Mouse (Mus musculus): ENCODE measurements around the gene Ltbp3. TPM values are rescaled to one million over a fixed set of nuclear protein-coding genes. Genes with fewer than 3 reads are reported as not detected.

The Ltbp3 gene
- polyA plus RNA-seq (2017; shearing (Covaris generic)): under 1 TPM in 1 of 3 experiments, not detected in 2; 0.77 TPM

DNA sequence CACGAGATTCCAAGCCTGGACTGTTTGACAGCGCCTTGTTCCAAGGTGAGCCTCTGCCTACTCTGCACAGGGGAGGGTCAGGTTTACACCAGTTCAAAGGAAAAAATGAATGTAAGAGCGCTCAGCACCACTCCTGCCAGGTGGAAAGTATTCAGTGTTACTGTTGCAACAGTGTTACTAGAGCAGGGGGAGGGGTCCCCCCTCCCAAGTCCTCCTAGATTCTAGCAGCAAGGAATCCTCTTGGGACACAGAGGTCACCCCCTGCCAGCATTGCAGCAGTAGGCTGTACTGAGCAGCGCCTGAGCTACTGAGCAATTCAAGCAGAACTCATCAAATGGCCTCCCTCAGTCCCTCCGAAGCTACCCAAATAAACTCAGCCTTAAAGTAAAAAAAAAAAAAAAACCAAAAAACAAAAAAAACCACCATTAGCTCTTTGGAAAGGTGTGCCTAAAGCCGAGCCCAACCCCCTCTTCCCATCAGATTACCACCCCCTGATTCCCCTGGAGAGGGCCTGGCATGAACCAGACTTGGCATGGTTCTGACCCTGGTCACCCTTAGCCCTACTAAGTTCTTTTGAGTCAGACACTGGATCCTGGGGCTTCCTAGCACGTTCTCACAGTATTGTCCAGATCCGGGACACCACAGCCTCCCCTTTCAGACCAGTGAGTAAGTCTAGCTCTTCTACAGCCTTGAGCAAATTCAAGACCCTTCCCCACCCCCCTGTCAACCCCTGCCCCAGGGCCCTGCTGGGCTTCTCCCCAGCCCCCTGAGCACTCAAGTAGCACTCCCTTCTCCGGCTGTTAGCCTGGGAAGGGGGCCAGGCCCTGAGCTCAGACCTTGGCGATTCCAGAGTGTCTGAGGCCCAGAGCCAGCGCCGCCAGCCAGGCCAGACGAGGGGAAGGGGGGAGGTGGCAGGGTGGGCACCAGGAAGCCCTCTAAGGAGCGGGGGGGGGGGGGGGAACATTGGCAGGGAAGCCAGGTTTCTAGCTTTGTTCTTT lies at the start of gene Ltbp3:
Gene Ltbp3 (plus strand): TSS at position 585 of the 998 bp plus-strand sequence.
- no peak for ATAC-seq

DNA sequence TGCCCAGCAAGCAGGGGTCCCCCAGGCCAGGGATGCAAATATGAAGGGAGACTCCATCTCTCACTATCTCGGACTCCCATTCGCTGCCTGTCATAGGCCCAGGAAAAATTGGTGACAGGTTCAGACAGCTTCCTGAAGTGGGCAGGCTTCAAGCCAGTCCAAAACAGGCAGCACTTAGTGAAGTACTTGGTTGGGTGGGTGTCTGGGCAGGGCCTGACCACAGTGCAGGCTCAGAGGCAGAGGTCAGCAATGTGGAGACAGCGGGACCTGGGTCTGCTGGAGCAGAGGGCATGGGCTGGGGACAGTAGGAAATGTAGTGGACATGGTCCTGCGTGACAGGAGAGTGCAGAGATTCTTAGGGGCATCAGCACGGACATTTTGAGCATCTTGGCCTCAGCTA lies 49.1 kb upstream of the Ltbp3 start:
- no peak for ATAC-seq

DNA sequence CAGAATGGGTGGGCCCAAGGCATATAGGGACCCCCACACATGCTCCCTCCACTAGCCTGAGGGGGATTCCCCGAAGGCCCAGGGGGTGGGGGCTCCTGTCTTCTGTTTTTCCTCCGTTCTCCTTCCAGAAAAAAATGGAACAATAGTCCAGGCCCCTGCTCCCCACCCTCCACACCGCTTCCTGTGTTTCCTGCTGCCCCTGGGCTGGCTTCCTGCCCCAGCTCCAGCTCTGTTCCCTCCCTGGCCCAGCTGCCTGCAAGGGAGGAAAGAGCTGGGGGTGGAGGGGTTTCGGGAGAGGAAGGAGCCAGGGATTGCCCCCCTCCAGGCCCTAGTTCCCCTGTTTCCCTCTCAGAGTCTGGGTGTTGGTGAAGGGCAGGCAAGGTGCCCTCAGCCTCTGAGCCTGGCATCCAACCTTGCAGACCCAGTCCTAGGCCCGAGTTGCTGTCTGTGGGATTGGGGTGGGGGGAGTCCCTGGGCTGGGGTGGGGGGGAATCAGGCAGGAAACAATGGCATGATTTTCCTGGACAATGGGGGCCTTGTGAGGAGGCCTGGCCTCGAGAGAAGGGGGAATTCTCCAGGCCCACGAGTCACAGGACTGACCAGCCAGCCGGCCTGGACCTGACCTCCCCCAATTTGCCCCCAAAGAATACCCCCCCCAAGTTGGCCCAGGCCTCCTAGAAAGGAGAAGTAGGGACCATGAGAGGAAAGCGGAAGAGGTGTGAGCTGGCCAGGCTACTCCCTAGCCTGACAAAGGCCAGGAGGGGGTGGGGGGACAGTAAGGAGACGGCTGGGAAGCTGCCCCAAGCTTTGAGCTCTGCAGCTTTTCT lies 48.4 kb upstream of the Ltbp3 start:
- no peak for ATAC-seq

DNA sequence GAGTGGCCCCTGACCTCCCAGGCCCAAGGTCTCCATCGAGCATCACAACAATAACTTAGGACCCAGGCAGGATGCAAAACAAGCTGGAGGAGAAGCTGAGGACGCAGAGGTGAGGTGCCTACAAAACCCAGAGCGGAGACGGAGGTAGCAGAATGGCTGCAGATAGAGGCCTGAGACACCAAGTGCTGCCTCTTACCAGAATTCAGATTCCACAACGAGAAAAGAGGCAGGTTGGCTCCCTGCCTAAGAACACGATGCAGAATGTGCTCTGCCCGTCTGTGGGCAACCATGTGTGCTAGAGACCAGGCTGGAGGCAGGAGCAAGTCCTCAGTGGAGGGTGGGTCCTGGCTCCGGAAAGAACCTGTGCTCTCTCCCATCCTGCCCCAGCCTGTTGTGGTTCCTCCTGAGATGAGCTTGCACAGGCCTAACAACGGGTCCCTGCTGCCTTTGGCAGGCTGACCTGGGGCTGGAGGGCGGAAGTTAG lies 47.7 kb upstream of the Ltbp3 start:
- ATAC-seq: no peak

DNA sequence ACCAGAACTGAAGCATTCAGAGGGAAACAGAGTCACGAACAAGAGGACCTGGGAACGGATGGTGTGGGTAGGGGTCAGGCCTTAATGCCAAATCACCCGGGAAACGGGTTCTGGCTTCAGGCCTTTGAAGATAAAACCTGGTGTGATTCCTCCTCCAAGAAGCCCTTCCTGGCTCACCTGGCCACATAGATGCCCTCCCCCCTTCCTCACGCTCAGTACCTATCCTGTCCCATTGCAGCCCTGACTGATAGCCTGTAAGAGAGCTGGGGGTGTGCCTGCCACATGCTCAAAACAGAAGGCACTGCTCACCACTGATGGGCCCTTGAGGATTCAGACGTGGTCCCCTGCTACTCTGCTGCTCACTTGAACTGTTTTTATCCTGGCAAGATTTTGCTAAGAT lies 46.9 kb upstream of the Ltbp3 start:
- ATAC-seq: no peak

DNA sequence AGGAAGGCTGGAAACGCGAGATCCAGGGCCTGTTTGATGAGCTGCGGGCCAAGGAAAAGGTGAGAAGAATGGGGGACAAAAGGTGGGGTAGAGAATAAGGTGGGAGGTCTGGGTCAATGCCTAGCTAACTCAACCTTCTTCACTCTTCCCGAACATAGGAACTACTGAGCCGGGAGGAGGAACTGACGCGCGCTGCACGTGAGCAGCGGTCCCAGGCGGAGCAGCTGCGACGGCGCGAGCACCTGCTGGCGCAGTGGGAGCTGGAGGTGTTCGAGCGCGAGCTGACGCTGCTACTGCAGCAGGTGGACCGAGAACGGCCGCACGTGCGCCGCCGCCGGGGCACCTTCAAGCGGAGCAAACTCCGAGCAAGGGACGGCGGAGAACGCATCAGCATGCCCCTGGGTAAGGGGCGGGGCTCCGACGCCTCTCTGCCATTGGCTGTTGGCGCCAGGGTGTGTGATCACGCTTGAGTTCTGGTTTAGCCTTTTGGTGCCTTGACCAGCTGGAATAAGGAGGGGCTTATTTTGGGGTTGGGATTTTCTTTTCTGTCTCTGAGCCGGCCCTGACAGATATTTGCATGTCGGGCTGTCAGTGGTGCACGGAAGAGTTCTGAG lies 44.7 kb upstream of the Ltbp3 start:
- ATAC-seq: no peak

DNA sequence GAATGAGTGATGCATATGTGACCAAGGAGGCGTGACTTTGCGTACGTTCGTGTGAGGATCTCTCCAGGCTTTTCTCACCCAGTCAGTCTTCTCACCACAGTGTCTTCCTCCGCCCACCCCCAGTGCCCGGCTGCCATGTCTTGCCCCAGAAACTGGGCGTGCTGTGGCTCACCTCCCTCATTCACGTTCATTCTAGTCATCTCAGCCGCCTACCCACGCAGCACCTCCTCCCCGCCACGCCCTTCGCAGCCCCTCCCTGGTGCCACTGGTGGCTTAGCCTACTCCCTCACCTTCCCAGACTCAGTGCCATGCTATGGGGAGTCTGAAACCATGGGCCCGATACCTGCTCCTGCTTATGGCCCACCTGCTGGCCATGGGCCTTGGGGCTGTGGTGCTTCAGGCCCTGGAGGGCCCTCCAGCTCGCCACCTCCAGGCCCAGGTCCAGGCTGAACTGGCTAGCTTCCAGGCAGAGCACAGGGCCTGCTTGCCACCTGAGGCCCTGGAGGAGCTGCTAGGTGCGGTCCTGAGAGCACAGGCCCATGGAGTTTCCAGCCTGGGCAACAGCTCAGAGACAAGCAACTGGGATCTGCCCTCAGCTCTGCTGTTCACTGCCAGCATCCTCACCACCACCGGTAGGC lies 36.4 kb upstream of the Ltbp3 start, which contains the start of gene Kcnk7:
Gene Kcnk7 (plus strand): TSS at position 205 of the 638 bp plus-strand sequence.
- peak; percentile 78 for ATAC-seq

DNA sequence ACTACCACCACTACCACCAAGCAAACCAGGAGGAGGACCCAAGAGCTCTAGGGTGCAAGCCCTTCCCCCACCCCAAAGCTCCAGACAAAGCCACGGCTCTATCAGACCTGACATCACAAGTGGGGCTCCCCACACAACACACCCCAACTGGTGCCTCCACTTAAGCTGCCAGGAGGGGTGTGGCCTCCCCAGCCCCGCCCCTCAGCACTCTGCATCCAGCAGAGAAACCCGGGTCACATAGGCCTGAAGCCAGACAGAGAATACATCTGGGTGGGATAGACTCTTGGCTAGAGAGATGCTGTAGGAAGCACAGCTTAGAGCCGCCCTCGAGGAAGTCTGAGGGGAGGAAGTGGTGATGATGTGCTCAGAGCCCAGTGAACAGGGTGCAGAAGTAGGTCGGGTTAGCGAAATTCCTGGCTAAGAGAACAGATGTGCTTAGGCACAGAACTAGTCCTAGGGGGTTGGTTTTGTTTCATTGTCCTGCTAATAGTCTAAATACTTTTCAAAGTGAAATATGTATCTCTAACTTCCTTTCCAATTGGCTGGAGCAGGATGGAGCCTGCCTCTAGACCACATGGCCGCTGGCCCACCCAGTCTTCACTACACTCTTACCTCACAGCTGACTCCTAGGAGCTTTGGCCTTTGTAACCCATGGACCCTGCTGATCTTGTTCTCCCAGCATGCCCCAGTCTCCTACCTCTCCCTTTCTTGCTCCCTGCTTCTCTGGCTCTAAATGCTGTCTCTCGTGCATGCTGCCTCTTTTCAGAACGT lies 35.7 kb upstream of the Ltbp3 start:
- peak; percentile 66 for ATAC-seq

DNA sequence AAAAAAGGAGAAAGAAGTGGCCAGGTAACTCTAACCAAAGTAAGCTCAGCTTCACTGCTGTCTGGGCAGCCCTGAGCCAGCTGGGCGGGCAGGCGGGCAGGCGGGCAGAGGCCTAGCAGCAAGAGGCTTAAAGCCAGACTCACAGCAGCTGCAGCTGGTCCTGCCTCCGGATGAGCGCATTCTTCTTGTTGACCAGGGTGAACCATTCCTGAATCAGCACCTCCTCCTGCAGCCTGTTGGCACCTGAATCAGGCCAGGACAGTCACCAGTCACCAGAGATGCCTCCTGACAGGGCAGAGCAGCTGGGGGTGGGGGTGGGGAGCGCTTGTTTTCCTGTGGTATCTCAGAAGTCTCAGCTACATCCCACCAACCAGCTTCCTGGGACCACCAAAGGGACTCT lies 30.6 kb upstream of the Ltbp3 start:
- no peak for ATAC-seq

DNA sequence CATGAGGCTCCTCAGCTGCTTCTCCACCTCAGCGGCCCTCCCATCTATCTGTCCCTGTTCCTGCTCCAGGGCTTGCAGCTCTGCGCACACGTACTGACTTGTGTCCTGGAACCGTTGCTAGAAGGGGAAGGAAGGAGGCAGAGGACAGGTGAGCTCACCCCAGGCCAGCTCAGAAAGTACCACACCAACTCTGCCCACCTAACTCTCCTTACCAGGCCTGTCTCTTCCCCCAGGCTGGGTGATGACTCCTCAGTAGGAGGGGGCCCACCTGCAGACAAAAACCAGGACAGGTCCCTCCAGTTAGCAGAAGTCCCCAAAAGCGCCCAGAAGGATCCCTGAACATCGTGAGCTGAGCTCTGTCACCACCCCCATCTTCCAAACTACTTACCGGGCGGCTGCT lies 30.1 kb upstream of the Ltbp3 start:
- no peak for ATAC-seq

DNA sequence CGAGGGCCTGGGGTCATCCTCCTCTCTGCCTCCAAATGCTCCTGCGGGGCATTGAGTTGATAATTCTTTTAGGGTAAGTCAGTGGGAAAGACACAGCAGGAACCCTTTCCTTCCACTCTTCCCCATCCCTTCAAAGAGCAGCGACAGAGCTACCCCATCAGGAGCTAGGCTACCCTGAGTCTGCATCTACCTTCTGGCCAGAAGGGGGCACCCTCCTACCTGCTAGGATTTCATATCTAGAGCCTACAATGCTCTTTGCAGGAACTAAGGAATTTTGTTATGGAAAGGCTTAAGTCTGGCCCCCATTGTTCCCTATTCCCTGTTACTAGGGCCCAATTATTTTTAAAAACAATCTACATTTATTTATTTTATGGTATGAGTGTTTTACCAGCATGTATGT lies 29.5 kb upstream of the Ltbp3 start:
- ATAC-seq: peak; percentile 54

DNA sequence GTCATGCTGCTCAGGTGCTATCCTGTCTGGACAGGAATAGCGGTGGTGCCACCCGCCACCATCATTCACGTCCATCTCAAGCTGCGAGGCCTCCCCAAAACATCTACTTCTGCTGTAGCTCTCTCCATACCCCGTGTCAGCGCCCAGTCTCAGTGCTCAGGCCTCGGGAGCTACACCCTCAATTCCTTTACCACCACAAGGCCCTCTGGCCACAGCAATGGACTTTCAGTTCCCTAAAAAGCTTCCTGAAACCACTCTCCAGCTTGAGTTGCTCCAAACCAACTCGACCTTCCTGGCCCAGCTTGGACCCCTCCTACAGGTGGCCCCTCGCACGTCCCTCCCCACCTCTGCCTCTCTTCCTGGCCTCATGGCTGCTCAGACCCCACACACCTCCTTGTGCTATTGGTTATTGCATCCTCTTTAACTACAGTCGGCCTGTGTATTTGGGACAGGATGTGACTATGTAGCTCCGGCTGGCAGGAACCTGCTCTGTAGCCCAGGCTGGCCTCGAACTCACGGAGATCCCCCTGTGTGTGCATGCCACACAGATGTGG lies 28.7 kb upstream of the Ltbp3 start:
- ATAC-seq: no peak

DNA sequence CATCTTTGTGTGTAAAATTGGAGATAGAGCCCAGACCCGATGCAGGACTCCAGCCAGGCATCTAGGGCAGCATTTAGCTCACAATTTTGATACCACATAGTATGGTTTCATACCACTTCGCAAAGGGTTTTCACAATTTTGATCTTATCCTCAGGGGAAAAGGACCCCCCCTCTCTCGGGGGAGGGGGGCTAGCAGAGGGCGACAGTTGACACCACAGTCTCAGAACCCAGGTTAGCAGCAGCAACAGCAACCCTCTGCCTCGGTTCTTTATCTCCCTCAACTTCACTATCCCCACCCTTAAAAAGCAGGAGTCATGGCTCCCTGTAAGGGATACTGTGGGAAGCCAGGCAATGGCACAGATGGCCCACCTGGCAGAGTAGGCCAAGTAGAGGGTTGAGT lies 27.4 kb upstream of the Ltbp3 start:
- ATAC-seq: no peak

DNA sequence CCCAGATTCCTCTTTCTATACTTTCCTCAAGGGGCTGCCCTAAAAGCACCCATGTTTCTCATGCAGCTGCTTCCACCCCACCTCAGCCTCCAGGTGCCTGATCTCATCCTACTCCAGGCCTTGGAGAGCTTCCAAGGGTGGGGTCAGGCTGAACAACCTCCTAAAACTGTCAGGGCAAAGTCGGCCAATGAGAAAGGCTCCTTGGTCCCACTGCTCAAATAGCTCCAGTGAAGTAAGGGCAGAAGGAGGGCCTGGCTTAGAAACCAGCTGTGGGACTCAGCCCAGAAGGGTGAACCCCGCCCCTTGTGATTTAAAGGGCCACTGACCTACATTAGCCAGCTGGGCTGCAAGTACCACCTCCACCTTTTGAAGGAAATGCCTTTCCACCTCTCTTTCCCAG lies 27.0 kb upstream of the Ltbp3 start:
- no peak for ATAC-seq

DNA sequence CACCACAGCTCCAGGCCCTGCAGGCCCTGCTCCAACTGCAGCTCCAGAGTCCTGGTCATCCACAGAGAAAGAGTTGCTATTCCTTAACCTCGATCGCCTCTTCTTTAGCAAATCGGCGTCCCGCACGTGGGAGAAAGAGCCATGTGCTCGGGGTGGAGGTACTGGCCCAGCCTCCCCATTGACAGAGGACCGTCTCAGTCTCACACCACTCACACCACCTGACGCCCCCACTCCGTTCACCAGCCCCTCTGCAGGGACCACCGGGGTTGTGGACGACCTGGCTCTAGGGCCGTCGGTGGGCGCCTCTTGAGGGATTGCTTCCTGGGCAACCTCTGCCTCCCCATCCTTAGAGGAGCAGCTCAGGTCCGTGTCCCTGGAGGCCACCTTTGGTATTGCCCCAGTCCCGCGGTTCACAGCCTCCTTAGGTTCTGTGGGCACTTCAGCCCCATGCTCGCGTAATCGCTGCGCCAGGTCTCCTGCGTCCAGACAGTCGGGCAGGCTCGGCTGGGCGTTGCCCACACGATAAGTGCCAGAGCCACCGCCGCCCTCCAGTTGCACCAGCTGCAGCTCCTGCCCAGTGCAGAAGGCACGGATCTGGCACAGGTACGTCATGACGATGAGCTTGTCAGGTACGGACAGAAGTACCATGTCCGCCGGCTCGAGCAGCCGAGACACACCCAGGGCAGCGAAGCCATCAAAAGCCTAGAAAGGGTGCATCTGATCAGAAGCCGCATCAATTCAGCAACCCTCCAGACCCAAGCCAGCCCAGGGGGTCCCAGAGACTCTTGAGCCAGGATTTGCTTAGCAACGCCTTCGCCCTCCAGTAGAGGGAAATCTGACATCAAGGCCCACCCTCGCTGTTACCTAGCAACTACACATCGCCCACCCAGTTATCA lies 24.7 kb upstream of the Ltbp3 start:
- ATAC-seq: no peak

DNA sequence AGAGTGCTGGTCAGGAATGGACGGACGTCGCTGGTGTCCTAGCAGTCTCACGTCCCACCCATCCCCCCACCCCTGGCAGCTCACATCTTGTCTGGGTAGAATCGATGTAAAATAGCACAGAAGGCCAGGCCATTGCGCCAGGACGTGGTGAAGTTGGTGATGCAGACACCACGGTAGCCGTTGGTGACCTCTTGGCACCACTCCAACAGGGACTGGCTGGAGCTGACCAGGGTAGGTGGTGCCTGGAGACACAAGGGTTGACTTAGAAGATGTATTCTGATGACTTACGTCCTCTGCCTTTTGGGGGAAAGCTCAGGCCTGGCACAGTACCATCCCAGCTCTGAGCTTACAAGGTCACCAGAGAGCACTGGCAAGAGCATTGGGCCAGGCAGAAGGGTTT lies 23.7 kb upstream of the Ltbp3 start:
- no peak for ATAC-seq

DNA sequence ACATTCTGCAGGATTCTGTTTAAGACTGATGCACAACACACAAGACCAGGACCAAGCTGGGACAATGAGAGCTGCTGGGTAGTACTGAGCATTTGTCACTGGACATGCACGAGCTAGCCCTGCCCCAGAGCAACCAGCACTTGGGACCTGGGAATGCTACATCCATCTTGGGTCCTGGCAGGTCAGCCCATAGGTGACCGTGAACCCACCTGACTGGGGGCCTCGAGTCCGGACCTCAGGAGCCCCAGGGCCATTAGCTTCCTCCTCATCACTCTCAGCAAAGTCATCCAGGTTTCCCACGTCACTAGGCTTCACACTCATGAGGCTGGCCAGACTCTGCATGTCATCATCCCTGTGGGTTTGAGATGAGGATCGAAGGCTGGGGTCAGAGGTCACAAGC lies 19.5 kb upstream of the Ltbp3 start:
- ATAC-seq: no peak

DNA sequence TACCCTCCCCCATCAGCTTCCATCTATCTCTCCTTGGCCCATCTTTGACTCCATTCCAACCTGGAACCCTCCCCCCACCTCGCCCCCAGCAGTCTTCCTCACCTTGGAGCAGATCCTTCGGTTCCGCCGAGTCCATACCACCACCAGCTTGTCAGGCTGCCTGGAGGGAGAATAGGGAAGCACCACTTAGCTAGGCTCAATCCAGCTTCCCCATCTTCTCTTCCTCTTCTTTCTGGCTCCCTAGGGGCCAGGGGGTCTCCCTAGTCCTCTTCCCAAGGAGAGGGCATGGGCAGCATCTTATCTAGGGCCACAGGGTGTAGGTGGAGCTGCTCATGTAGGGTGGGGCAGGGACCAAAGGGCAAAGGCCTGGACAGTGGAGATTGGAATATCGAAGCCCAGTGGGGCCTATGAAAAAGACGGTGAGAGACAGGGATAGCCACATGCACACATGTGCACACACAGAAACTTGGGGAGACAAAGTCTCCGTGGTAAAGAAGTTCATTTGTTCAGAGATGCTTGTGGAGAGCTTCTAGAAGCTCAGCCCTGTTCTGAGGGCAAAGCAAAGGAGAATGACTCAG lies 17.8 kb upstream of the Ltbp3 start:
- no peak for ATAC-seq

DNA sequence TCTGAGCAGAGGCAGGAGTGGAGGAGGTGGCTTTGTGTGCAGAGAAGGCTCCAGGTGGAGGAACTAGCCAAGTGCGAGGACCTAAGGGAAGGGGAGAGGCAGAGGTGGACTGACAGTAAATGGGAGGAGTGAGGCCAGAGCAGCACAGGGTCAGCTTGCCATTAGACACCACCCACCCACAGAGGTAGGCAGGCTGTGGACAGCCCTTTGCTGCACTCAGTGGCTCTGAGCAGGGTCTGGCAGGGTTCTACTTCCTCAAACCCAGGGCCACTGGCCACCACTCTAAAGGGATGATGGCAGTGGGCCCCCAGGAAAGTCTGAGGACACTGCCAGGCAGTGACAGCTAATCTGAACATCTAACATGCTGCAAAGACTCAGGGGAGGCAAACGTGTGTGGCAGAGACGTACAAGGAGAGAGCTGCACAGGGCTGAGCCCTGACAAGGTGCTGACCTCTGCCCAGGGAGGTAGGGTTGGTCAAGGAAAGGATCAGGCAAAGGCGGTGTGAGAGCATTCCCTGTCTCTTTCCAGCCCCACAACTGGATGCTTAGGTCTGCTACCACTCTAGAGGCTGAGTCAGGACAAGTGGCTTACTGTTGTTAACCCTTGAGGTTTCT lies 16.7 kb upstream of the Ltbp3 start:
- no peak for ATAC-seq
